Mouse (Mus musculus) urinary bladder, postnatal 4 days (tissue): Measurements from ENCODE around the gene Atp6v1b1.
A peak's percentile ranks its signal among the peaks of the same experiment; 100 is the strongest.
"Not testable (repeated sequence)": the region's sequence is repeated elsewhere in the genome, so short reads cannot be mapped to it uniquely, and the experiment has no call there.

ENCODE experiments used
- DNase-seq, 2 experiments: peaks; one replicate each; pipeline ENCODE4 v3.0.0; 2021 to 2022; ENCODE audit warnings: low spot score in 2 of 2

The Atp6v1b1 gene

GRCm38 (mm10) chr6:83775638-83776293, 33.0 kb downstream of the Atp6v1b1 start, which contains the start of gene Tex261:
TSS of gene Tex261 (minus strand) at chr6:83775813.
- DNase-seq: peak; percentile 89 to 90

DNA sequence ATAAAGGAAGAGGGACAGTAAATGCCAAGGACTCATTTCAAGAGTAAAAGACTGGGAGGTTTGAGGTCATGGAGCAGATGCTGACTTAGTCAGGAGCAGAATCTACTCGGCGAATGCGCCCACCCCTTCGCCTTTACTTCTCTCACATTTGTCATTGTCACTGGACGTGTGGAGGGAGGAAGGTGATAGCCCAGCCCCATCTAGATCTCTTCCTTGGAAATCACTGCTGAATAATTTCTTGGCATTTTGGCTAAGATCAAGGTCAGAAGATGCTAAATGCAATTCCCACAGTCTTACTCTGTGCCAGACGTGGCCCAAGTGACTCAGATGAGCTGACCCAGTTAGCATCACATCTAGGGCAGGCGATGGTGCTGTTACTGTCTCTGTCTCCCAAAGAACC, 35.5 kb downstream of the Atp6v1b1 start:
- DNase-seq: no peak

GRCm38 (mm10) chr6:83779026-83779425, 36.2 kb downstream of the Atp6v1b1 start:
- DNase-seq: no peak

- DNase-seq: no peak
Measured at GRCm38 (mm10) chr6:83786426-83786825, 43.6 kb downstream of the Atp6v1b1 start.

GRCm38 (mm10) chr6:83788554-83788953, 45.8 kb downstream of the Atp6v1b1 start:
- DNase-seq: no peak

DNA sequence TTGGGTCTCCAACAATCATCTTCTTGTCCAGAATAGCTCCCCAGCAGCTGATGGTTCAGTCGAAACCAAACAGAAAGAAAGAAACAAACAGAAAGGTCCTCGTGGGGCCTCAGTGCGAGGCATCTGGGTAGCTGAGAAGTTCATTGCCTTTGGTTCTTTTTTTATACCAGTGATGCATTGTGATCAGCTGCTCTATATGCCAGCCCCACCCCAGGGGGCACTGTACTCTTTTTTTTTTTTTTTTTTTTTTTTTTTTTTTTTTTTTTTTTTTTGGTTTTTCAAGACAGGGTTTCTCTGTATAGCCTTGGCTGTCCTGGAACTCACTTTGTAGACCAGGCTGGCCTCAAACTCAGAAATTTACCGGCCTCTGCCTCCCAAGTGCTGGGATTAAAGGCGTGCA, 47.7 kb downstream of the Atp6v1b1 start:
- not testable (repeated sequence) for DNase-seq

DNA sequence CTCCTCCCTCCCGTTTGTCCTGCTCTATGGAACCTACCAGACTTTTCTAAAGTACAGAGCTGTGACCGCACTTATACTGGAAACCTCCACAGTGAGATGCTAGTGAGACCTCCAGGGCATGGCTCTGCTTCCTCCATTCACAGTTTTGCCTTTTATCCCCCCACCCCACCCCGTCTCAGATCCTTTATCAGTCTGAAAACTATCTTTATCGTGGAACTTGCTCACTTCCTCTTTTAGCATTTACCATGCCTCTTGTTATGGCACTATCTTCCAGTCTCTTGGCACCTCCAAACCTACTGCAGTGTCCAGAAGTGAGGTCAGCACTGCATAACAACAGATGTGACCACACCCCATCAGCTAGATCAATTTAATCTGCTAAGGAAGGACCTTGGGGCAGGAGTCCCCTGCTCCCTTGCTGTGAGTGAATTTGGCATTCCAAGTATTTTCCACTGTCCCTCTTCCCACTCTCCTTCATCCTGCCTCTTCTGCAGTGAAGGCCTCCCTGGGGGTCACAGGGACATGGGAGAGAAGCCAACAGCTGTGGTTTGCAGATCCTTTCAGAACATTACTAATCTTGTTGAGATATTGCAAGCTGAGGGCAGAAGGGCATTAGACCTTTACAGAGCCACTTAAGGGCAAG, 48.6 kb downstream of the Atp6v1b1 start:
- peak in 1 of 2 experiments; percentile 9 for DNase-seq

DNA sequence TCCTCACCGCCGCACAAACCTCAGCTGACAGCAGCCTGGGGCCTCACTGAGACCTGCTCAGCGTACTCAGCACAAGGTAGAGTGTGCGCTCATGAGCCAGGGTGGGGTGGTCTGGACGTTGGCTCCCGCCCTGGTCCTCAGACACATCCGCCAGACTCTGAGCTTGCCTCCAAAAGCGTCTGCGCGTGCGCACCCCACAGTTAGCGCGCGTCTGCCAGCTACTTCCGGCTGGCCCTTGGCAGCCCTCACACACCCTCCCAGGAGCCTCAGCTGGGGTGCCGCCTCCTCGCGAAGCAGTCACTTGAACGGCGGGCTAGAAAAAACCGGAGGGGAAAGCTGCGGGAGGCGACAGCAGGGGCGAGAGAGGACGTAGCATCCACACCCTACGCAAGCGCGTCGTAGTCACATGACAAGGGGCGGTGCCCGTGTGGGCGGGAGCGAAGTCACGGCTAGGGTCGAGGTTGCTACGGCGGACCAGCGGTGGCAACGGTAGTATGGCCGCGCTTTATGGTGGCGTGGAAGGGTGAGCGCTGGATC, 52.0 kb downstream of the Atp6v1b1 start, which contains the start of gene Nagk:
Nagk (plus strand) TSS at position 223 of the 537 bp plus-strand sequence.
- DNase-seq: peak; percentile 92 to 93

DNA sequence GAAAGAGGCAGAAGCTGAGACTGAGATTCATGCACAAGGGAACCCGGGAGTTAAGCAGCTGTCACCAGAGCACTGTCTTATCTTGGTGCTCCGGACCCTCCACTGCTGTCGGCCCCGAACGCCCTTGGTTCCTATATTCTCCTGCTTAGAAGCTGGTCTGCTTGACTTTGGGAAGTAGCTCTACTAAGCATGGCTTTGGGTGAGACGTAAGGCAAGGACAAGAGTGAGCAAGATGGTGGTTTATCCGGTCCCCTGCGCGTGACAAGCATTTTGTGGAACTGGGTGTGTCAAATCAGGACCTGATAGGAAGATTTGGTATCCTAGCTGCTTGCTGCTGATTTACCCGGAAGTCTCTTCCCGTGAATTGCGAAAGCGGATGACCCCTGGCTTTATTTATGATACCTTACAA, 52.7 kb downstream of the Atp6v1b1 start:
- DNase-seq: no peak

GRCm38 (mm10) chr6:83796686-83797085, 53.9 kb downstream of the Atp6v1b1 start:
- no peak for DNase-seq

- DNase-seq: no peak
Measured at GRCm38 (mm10) chr6:83802033-83802432, 59.2 kb downstream of the Atp6v1b1 start.

DNA sequence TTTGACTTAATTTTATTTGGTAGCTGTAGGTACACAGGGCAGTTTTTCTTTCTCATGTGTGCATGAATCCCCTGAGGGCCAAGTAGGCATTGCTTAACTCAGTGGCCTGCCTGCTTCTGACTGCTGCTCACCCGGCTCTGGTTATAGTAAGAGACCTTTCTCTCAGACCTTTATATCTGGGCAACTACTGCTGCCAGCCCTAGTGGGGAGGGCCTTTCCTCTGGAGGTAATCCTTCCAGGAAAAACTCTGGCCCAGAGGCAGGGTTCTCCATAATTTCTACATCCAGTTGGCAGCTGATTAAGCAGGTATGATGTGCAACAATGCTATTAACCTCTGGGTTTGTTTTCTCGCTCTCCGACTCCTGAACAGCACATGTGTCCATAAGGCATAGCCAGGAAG, 60.1 kb downstream of the Atp6v1b1 start:
- no peak for DNase-seq
